Mouse (Mus musculus): ENCODE measurements around the gene H60b. TPM values are rescaled to one million over a fixed set of nuclear protein-coding genes. Genes with fewer than 3 reads are reported as not detected.
"Not testable (repeated sequence)": the region's sequence is repeated elsewhere in the genome, so short reads cannot be mapped to it uniquely, and the experiment has no call there.

H60b gene
- polyA plus RNA-seq, 1 experiment from 2014 or later = 0.57 TPM

DNA sequence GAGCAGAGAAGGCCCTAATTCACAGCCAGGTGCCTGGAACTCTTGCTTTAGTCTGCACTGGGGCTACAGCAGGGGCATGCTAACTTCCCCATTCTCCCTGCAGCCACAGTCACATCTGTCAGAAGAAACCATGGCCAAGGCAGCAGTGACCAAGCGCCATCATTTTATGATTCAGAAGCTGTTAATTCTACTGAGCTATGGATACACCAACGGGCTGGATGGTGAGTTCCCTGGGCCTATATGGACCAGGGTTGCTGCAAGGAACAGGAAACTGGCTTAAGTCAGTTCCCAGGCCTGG lies 15.8 kb downstream of the H60b start:
- not testable (repeated sequence) for ATAC-seq (ENCODE audit: insufficient read depth, low FRiP score, low TSS enrichment); H3K4me3 ChIP-seq (ENCODE audit: low read depth, low read length); H3K4me1 ChIP-seq (ENCODE audit: control insufficient read depth, insufficient read depth, low read length); DNase-seq (ENCODE audit: low spot score); H3K9me3 ChIP-seq (ENCODE audit: control insufficient read depth, low read length); H3K4me2 ChIP-seq (ENCODE audit: low read depth); H3K27ac ChIP-seq (ENCODE audit: low read depth, low read length); H3K27me3 ChIP-seq (ENCODE audit: control insufficient read depth, insufficient read depth, low read length); H3K36me3 ChIP-seq (ENCODE audit: control insufficient read depth, insufficient read depth, low read length); H3K9ac ChIP-seq (ENCODE audit: low read length)
- 65% methylated on average over 1 of the region's 2 CpGs for WGBS

GRCm38 (mm10) chr10:22176515-22176914 lies 18.1 kb downstream of the H60b start:
- H3K4me2 ChIP-seq (ENCODE audit: low read depth); H3K4me3 ChIP-seq (ENCODE audit: low read depth, low read length); H3K27ac ChIP-seq (ENCODE audit: low read depth, low read length); ATAC-seq (ENCODE audit: insufficient read depth, low FRiP score, low TSS enrichment); H3K4me1 ChIP-seq (ENCODE audit: control insufficient read depth, insufficient read depth, low read length); H3K9ac ChIP-seq (ENCODE audit: low read length); H3K27me3 ChIP-seq (ENCODE audit: control insufficient read depth, insufficient read depth, low read length); H3K36me3 ChIP-seq (ENCODE audit: control insufficient read depth, insufficient read depth, low read length); DNase-seq (ENCODE audit: low spot score); H3K9me3 ChIP-seq (ENCODE audit: control insufficient read depth, low read length): not testable (repeated sequence)
- 83% methylated on average over 2 of the region's 2 CpGs for WGBS

- not testable (repeated sequence) for H3K4me3 ChIP-seq (ENCODE audit: low read depth, low read length)
- DNase-seq (ENCODE audit: low spot score) = peak; percentile 34
- WGBS = 1% methylated on average over 6 of the region's 10 CpGs
Observed at GRCm38 (mm10) chr10:22191035-22191434, 32.6 kb downstream of the H60b start.

GRCm38 (mm10) chr10:22201352-22201751 lies 43.0 kb downstream of the H60b start:
- no CpG with 5 or more reads among the region's 3 CpGs for WGBS
- not testable (repeated sequence) for ATAC-seq (ENCODE audit: insufficient read depth, low FRiP score, low TSS enrichment); H3K36me3 ChIP-seq (ENCODE audit: control insufficient read depth, insufficient read depth, low read length); H3K4me3 ChIP-seq (ENCODE audit: low read depth, low read length); H3K27me3 ChIP-seq (ENCODE audit: control insufficient read depth, insufficient read depth, low read length); DNase-seq (ENCODE audit: low spot score); H3K4me2 ChIP-seq (ENCODE audit: low read depth); H3K9ac ChIP-seq (ENCODE audit: low read length); H3K4me1 ChIP-seq (ENCODE audit: control insufficient read depth, insufficient read depth, low read length); H3K9me3 ChIP-seq (ENCODE audit: control insufficient read depth, low read length); H3K27ac ChIP-seq (ENCODE audit: low read depth, low read length)

More at GRCm38 (mm10) chr10:22191035-22191434, 32.6 kb downstream of the H60b start:
- peak; percentile 79; the same call in 1 of the 2 replicates for ATAC-seq (ENCODE audit: insufficient read depth, low FRiP score, low TSS enrichment)
- H3K27ac ChIP-seq (ENCODE audit: low read depth, low read length); H3K4me1 ChIP-seq (ENCODE audit: control insufficient read depth, insufficient read depth, low read length); H3K9ac ChIP-seq (ENCODE audit: low read length); H3K9me3 ChIP-seq (ENCODE audit: control insufficient read depth, low read length); H3K36me3 ChIP-seq (ENCODE audit: control insufficient read depth, insufficient read depth, low read length); H3K27me3 ChIP-seq (ENCODE audit: control insufficient read depth, insufficient read depth, low read length): not testable (repeated sequence)
- H3K4me2 ChIP-seq (ENCODE audit: low read depth) = 0 out of 2 replicates have a peak overlapping the region, but pooled peaks have one; percentile 19

- H3K27ac ChIP-seq (ENCODE audit: low read depth, low read length); H3K36me3 ChIP-seq (ENCODE audit: control insufficient read depth, insufficient read depth, low read length); H3K4me3 ChIP-seq (ENCODE audit: low read depth, low read length); H3K4me1 ChIP-seq (ENCODE audit: control insufficient read depth, insufficient read depth, low read length); H3K27me3 ChIP-seq (ENCODE audit: control insufficient read depth, insufficient read depth, low read length); DNase-seq (ENCODE audit: low spot score); H3K4me2 ChIP-seq (ENCODE audit: low read depth); ATAC-seq (ENCODE audit: insufficient read depth, low FRiP score, low TSS enrichment); H3K9me3 ChIP-seq (ENCODE audit: control insufficient read depth, low read length); H3K9ac ChIP-seq (ENCODE audit: low read length): not testable (repeated sequence)
- no CpG with 5 or more reads among the region's 2 CpGs for WGBS
Observed at GRCm38 (mm10) chr10:22202784-22203583, 44.6 kb downstream of the H60b start.

GRCm38 (mm10) chr10:22206443-22206842 lies 48.1 kb downstream of the H60b start:
- not testable (repeated sequence) for H3K4me1 ChIP-seq (ENCODE audit: control insufficient read depth, insufficient read depth, low read length); H3K27me3 ChIP-seq (ENCODE audit: control insufficient read depth, insufficient read depth, low read length); H3K36me3 ChIP-seq (ENCODE audit: control insufficient read depth, insufficient read depth, low read length); H3K9ac ChIP-seq (ENCODE audit: low read length); H3K4me3 ChIP-seq (ENCODE audit: low read depth, low read length); DNase-seq (ENCODE audit: low spot score); ATAC-seq (ENCODE audit: insufficient read depth, low FRiP score, low TSS enrichment); H3K9me3 ChIP-seq (ENCODE audit: control insufficient read depth, low read length); H3K27ac ChIP-seq (ENCODE audit: low read depth, low read length); H3K4me2 ChIP-seq (ENCODE audit: low read depth)
- 67% methylated on average over 1 of the region's 1 CpGs for WGBS

DNA sequence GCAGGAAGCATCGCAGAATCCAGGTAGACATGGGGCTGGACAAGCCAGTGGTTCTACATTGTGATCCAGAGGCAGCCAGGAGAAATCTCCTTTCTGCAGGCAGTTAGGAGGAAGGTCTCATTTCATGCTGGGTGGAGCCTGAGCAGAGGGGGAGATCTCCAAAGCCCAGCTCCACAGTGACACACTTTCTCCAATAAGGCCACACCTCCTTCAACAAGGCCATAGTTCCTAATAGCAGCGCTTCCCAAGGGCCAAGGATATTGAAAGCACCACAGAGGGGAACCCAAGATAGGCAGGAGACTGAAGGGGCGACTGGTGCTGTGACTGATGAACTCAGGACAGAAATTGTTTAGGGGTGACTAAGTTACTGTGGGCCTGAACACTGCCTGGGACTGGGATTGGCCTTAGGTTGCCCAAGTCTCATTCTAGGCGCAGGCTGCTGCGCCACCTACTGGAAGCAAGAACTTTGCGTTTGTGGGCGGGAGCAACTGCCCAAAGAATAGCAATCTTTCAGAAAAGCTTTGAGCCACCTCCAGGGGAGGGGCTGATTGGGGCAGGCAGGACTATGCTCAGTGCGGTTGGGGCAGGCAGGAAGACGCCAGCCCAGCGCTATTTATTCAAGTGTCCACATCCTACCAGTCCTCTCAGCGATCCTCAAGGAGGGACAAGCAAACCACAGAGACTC lies 53.8 kb downstream of the H60b start:
- ATAC-seq (ENCODE audit: insufficient read depth, low FRiP score, low TSS enrichment) (peak; percentile 67), DNase-seq (ENCODE audit: low spot score) (peak; percentile 43)
- not testable (repeated sequence) for H3K9me3 ChIP-seq (ENCODE audit: control insufficient read depth, low read length); H3K4me1 ChIP-seq (ENCODE audit: control insufficient read depth, insufficient read depth, low read length); H3K4me2 ChIP-seq (ENCODE audit: low read depth); H3K9ac ChIP-seq (ENCODE audit: low read length); H3K27ac ChIP-seq (ENCODE audit: low read depth, low read length); H3K4me3 ChIP-seq (ENCODE audit: low read depth, low read length); H3K36me3 ChIP-seq (ENCODE audit: control insufficient read depth, insufficient read depth, low read length); H3K27me3 ChIP-seq (ENCODE audit: control insufficient read depth, insufficient read depth, low read length)
- under 1% methylated on average over 8 of the region's 11 CpGs for WGBS

GRCm38 (mm10) chr10:22223474-22224349 lies 65.3 kb downstream of the H60b start:
- not testable (repeated sequence) for H3K4me2 ChIP-seq (ENCODE audit: low read depth); DNase-seq (ENCODE audit: low spot score); H3K36me3 ChIP-seq (ENCODE audit: control insufficient read depth, insufficient read depth, low read length); H3K4me1 ChIP-seq (ENCODE audit: control insufficient read depth, insufficient read depth, low read length); H3K9ac ChIP-seq (ENCODE audit: low read length); H3K9me3 ChIP-seq (ENCODE audit: control insufficient read depth, low read length); H3K4me3 ChIP-seq (ENCODE audit: low read depth, low read length); H3K27ac ChIP-seq (ENCODE audit: low read depth, low read length); H3K27me3 ChIP-seq (ENCODE audit: control insufficient read depth, insufficient read depth, low read length)
- ATAC-seq (ENCODE audit: insufficient read depth, low FRiP score, low TSS enrichment) = peak; percentile 60
- 17% methylated on average over 1 of the region's 7 CpGs for WGBS

All from neural tube, embryonic 11.5 days (tissue).